Mouse (Mus musculus): ENCODE data around the gene Gm12248. TPM values are rescaled to one million over a fixed set of nuclear protein-coding genes. Genes with fewer than 3 reads are reported as not detected.

Gene Gm12248
- not detected in 2 replicates for polyA plus RNA-seq (2012; ENCODE audit: insufficient read depth, low replicate concordance)

GRCm38 (mm10) chr11:58093021-58093528, at the start of gene Gm12248:
Gm12248 (minus strand) TSS chr11:58093134.
- no peaks in the 10 kb centered on the region for H3K9me3 ChIP-seq
- peaks cover 1% of the 10 kb centered on the region for H3K27me3 ChIP-seq (replicated peaks)
- H3K4me3 ChIP-seq (replicated peaks), result peak within 1 kb of the TSS; percentile 90
- H3K36me3 ChIP-seq (replicated peaks; ENCODE audit: low read length), result no peaks in the 10 kb centered on the region
- TF ChIP-seq GATA1 (IDR thresholded peaks at IDR 0.05; ENCODE audit: borderline replicate concordance, low read length) (no peak), FLI1 (IDR thresholded peaks at IDR 0.05; ENCODE audit: low read length) (no peak)
- H3K4me1 ChIP-seq, result peaks cover 22% of the 10 kb centered on the region

GRCm38 (mm10) chr11:58139466-58139865, 46.5 kb upstream of the Gm12248 start:
- H3K4me1 ChIP-seq, result peaks cover 29% of the 10 kb centered on the region
- H3K27me3 ChIP-seq (replicated peaks), result no peaks in the 10 kb centered on the region
- no peak overlapping the region for H3K4me3 ChIP-seq (replicated peaks)
- peaks cover 91% of the 10 kb centered on the region for H3K36me3 ChIP-seq (replicated peaks; ENCODE audit: low read length)
- TF ChIP-seq GATA1 (IDR thresholded peaks at IDR 0.05; ENCODE audit: borderline replicate concordance, low read length) (no peak), FLI1 (IDR thresholded peaks at IDR 0.05; ENCODE audit: low read length) (no peak)
- no peaks in the 10 kb centered on the region for H3K9me3 ChIP-seq

DNA sequence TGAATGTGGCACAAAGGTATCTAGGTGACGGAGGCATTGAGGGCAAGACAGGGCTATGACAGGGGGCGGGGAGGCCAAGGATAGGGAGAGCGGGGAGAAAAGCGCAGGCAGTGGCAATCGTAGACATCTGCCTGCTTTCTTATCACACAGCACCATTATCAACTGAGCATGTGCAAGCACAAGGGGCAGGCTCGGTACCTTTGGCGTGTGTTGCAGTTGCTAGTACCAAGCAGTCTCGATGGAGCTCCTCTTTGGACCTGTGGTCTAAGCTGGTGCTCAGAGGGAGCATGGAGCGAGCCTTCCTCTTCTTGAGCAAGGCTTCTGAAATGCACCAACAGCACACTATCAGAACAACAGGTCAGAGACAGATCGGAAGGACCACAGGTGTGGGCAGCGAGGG, 45.9 kb upstream of the Gm12248 start:
- no peak for TF ChIP-seq GATA1 (IDR thresholded peaks at IDR 0.05; ENCODE audit: borderline replicate concordance, low read length)
- no peak for TF ChIP-seq FLI1 (IDR thresholded peaks at IDR 0.05; ENCODE audit: low read length)
- Histone ChIP-seq H3K27me3 (replicated peaks) (no peaks in the 10 kb centered on the region), H3K4me3 (replicated peaks) (no peak overlapping the region), H3K4me1 (peaks cover 29% of the 10 kb centered on the region), H3K9me3 (no peaks in the 10 kb centered on the region), H3K36me3 (replicated peaks; ENCODE audit: low read length) (peaks cover 92% of the 10 kb centered on the region)

DNA sequence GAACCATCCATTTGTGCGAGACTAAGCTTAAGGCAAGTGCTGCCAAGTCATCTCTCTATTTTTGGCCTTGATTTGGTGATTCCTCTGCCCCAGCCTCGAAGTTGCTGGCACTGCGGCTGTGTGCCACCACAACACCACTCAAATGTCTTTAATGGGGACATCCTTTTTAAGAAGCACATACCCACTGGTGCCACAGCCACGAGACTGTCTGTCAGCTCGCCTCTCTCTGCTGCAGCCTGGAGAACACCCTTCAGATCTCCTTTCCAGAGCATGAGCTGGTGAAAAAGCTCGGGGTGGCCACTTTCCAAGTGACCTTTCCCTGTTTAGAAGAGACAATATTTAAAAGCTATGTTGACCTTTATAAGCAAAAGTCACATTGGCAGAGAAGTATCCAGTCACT, 43.7 kb upstream of the Gm12248 start:
- TF ChIP-seq GATA1 (IDR thresholded peaks at IDR 0.05; ENCODE audit: borderline replicate concordance, low read length) (no peak), FLI1 (IDR thresholded peaks at IDR 0.05; ENCODE audit: low read length) (no peak)
- Histone ChIP-seq H3K4me1 (peaks cover 29% of the 10 kb centered on the region), H3K36me3 (replicated peaks; ENCODE audit: low read length) (peaks cover 97% of the 10 kb centered on the region), H3K4me3 (replicated peaks) (no peak overlapping the region), H3K27me3 (replicated peaks) (no peaks in the 10 kb centered on the region), H3K9me3 (no peaks in the 10 kb centered on the region)

- H3K4me3 ChIP-seq (replicated peaks), result no peak overlapping the region
- H3K36me3 ChIP-seq (replicated peaks; ENCODE audit: low read length), result peaks cover 97% of the 10 kb centered on the region
- H3K4me1 ChIP-seq, result peaks cover 29% of the 10 kb centered on the region
- no peaks in the 10 kb centered on the region for H3K9me3 ChIP-seq
- no peaks in the 10 kb centered on the region for H3K27me3 ChIP-seq (replicated peaks)
- TF ChIP-seq GATA1 (IDR thresholded peaks at IDR 0.05; ENCODE audit: borderline replicate concordance, low read length), result no peak
- no peak for TF ChIP-seq FLI1 (IDR thresholded peaks at IDR 0.05; ENCODE audit: low read length)
These were observed 42.4 kb upstream of the Gm12248 start for GRCm38 (mm10) chr11:58135296-58135695.

DNA sequence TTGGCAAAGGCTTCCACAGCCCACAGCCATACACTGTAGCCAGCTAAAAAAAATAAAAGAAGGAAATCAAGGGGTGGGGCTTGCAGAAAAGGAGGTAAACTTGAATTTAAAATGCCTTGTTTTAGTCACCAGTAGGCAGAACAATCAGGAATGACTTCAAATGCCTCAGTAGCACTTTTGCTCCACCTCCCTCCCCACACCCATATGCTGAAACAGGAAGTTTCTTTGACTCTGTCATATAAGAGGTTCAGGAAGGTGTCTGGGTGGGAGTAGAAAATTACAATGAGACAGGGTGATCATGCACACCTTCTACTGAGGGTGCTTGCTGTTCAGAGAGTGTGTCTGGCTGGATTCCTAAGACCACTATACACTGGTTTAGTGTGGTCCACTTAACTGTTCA, 41.9 kb upstream of the Gm12248 start:
- Histone ChIP-seq H3K9me3 (no peaks in the 10 kb centered on the region), H3K4me1 (peaks cover 29% of the 10 kb centered on the region), H3K4me3 (replicated peaks) (no peak overlapping the region), H3K36me3 (replicated peaks; ENCODE audit: low read length) (peaks cover 97% of the 10 kb centered on the region), H3K27me3 (replicated peaks) (no peaks in the 10 kb centered on the region)
- no peak for TF ChIP-seq FLI1 (IDR thresholded peaks at IDR 0.05; ENCODE audit: low read length)
- no peak for TF ChIP-seq GATA1 (IDR thresholded peaks at IDR 0.05; ENCODE audit: borderline replicate concordance, low read length)

DNA sequence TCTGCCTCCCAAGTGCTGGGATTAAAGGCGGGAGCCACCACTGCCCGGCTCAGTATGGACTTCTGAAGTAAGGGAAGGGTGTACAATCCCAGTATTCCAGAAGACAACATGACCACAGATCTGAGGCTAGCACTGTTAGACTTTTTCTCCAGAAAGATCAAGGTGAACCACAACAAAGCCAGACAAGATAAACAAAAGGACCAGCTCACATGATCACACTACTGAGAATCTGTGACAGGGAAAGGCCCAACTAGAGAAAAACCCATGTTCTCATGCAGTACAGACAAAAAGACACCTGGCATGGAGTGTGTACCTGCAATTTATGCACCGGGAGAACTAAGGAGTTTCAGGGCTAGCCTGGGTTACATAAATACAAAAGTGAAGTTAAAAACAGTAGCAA, 39.1 kb upstream of the Gm12248 start:
- Histone ChIP-seq H3K9me3 (no peaks in the 10 kb centered on the region), H3K36me3 (replicated peaks; ENCODE audit: low read length) (peaks cover 97% of the 10 kb centered on the region), H3K27me3 (replicated peaks) (no peaks in the 10 kb centered on the region), H3K4me3 (replicated peaks) (no peak overlapping the region), H3K4me1 (peaks cover 30% of the 10 kb centered on the region)
- TF ChIP-seq GATA1 (IDR thresholded peaks at IDR 0.05; ENCODE audit: borderline replicate concordance, low read length), result no peak

DNA sequence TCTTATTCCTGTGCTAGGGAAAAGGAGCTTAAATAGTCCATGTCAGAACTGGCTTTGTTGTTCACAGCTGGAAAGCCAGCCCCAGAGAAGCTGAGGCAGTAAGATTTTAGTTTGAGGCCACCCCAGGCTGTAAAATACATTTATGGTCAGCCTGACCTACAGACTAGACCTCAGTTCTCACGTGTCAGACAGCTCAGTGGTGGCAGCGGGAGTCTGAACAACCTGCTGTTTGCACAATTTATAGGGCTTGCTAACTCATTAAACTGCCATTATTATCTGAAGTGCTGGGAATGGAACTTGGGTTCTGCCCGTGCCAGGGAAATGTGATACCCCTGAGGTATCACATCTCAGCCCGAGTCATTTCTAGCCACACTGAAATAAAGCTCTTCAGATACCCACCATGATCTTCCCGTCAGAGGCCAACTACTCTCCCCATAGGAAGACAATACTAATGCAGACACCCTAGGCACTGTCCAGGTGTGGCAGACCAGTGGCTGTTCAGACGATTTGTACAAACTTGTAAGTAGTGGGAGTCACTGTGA, 36.4 kb upstream of the Gm12248 start:
- peaks cover 96% of the 10 kb centered on the region for H3K36me3 ChIP-seq (replicated peaks; ENCODE audit: low read length)
- TF ChIP-seq GATA1 (IDR thresholded peaks at IDR 0.05; ENCODE audit: borderline replicate concordance, low read length) (no peak), FLI1 (IDR thresholded peaks at IDR 0.05; ENCODE audit: low read length) (no peak)

GRCm38 (mm10) chr11:58127544-58127943, 34.6 kb upstream of the Gm12248 start:
- no peaks in the 10 kb centered on the region for H3K27me3 ChIP-seq (replicated peaks)
- no peak overlapping the region for H3K4me3 ChIP-seq (replicated peaks)
- TF ChIP-seq FLI1 (IDR thresholded peaks at IDR 0.05; ENCODE audit: low read length) (no peak), GATA1 (IDR thresholded peaks at IDR 0.05; ENCODE audit: borderline replicate concordance, low read length) (no peak)
- peaks cover 97% of the 10 kb centered on the region for H3K36me3 ChIP-seq (replicated peaks; ENCODE audit: low read length)
- peaks cover 11% of the 10 kb centered on the region for H3K4me1 ChIP-seq
- no peaks in the 10 kb centered on the region for H3K9me3 ChIP-seq

More for the DNA sequence above, 36.4 kb upstream of the Gm12248 start:
- H3K4me3 ChIP-seq (replicated peaks), result no peak overlapping the region
- H3K27me3 ChIP-seq (replicated peaks), result no peaks in the 10 kb centered on the region
- H3K9me3 ChIP-seq, result no peaks in the 10 kb centered on the region
- peaks cover 11% of the 10 kb centered on the region for H3K4me1 ChIP-seq

DNA sequence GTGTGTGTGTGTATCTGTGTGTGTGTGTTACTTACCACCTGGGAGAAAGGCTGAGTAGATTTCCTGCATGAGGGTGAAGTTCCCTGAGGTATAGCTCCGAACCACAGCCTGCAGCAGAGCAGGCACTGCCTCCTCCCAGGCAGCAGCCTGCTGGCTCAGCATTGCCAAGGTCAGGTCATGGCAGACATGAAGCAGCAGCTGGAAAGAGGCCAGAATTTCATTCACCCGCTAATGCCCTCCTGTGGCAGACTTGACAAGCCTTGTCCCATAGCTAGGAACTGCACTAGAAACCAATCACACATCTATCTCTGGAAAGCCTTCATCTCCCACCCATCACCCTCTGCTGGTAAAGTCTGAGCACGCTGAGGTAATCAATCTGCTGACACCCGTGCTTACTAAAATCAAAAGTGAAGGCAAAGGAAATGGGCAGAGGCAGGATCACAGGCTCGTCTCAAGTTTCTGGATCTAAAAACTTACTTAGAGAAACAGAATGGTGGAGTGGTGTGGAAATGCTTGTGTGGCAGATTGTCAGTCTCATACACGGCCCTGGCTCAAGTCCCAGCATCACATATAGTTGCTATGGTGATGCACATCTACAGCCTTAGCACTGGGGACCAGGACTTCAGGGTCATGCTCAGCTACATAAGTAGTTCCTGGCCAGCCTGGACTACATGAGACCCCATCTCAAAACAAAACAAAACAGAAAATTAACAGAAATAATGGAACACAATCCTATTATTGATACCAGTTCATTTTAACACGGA, 33.6 kb upstream of the Gm12248 start:
- H3K4me3 ChIP-seq (replicated peaks), result no peak overlapping the region
- H3K9me3 ChIP-seq, result no peaks in the 10 kb centered on the region
- peaks cover 11% of the 10 kb centered on the region for H3K4me1 ChIP-seq
- H3K36me3 ChIP-seq (replicated peaks; ENCODE audit: low read length), result peaks cover 95% of the 10 kb centered on the region
- TF ChIP-seq GATA1 (IDR thresholded peaks at IDR 0.05; ENCODE audit: borderline replicate concordance, low read length), result no peak
- no peak for TF ChIP-seq FLI1 (IDR thresholded peaks at IDR 0.05; ENCODE audit: low read length)
- H3K27me3 ChIP-seq (replicated peaks), result no peaks in the 10 kb centered on the region
